Mouse (Mus musculus) cerebellum, postnatal 36 days (tissue): ENCODE results near the gene Arid3c.

ENCODE experiments used
- DNase-seq, 2 experiments: peaks; one replicate each; pipeline ENCODE4 v3.0.0; 2021 to 2022; ENCODE audit warnings: mixed read lengths in 2 of 2

The Arid3c gene

DNA sequence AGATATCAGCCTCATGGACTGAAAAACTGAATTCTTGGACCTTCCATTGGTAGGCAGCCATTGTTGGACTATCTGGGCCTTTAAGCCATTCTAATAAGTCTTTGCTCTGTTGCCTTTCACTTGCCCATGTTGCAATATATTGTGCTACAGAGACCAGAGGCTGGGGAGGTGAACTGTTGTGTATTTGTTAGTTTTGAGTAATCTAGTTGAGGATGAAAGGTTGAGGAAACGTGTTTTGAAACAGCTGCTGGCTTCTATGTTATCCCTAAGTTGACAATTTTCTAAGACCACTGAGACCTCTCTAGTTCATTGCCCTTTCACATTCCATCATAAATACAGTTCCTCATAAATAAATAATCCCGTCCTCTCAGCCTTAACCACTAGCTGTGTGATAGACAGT is 13.2 kb upstream of the Arid3c start:
- no peak for DNase-seq

DNA sequence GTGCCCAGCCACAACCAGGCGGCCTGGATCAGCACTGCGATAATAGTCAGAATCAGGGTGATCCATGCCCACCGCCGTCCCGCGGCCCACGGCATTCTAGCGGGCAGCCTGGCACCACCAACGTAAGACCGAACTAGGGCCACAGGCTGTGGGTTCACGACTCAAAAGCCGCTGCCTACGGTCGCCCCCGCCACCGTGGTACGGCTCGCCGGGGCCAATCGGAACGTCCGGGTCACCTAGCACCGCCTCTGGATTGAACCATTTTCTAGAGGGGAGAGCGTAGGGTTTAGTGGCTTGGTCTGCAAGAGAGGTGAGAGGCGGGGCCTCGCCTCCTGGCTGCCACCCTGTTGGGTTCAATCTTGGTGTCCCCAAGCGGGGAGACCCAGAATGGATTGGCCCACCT is 10.2 kb upstream of the Arid3c start:
- peak; percentile 93 to 94 for DNase-seq

DNA sequence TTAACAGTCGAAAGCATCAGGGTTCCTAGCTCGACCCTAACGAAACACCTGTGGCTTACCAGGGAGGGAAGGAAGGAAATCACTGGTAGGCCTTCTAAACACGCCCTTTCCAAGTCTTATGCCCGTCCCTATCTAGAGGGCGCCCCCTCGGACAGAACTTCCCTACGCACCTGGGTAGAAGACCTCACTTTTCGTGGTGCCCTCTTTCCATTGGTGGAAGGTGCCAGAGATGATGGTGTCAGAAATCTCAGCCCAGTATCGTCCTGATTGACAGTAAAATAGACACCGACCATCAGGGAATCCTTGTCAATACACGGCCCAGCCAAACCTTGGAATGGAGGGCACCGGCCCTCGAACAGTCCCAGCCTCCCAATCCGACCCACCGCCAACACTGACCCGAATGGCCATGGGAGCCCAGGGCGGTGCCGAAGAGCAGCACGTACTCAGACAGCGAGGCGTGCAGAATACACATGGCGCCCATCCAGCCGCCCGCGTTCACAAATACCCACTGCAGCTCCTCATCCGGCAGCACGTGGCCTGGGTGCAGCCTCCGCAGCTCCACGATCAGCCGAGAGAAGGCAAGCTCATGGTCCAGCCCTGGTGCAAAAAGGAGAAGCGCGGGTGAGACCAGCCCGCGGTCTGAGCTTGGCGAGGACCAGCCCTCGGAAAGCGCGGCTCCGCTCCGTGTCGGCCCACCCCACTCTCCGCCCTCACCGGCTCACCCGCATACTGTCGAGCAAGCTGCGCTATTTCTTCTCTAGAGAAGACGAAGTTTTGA is 9.6 kb upstream of the Arid3c start:
- DNase-seq, result peak; percentile 60 to 64

DNA sequence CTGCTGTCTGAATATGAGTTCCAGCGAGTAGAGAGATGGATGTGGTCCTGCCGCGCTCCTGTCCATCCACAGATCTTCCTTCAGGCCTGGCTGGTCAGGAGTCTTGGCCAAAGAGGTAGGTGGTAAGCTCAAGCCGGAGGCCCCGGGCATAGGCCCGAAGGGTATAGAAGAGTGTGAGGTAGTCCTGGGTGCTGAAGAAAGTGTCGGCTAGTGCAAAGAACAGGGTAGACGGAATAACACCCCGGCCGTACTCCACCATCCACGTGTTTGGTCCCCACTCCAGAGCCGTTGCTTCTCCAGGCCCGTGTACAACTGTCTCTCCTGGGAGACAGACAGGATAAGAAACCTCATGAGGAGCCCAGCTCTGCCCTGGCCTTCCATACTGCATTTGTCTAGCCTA is 8.3 kb upstream of the Arid3c start:
- no peak for DNase-seq

DNA sequence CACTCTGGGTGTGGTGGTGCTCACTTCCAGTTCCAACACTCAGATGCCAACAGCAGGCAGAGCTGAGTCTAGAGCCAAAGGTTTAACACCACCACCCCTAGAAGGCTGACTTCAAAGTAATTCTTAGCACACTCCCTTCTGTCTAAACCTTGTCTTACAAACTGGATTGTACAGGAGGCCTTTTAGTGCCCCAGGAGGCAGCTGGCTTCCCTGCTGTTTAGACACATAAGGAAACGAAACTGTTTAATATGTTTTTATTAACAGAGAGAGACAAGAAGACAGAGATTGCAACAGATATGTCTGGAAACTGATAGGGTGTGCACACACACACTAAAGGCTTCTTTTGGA is 7.3 kb upstream of the Arid3c start:
- no peak for DNase-seq

DNA sequence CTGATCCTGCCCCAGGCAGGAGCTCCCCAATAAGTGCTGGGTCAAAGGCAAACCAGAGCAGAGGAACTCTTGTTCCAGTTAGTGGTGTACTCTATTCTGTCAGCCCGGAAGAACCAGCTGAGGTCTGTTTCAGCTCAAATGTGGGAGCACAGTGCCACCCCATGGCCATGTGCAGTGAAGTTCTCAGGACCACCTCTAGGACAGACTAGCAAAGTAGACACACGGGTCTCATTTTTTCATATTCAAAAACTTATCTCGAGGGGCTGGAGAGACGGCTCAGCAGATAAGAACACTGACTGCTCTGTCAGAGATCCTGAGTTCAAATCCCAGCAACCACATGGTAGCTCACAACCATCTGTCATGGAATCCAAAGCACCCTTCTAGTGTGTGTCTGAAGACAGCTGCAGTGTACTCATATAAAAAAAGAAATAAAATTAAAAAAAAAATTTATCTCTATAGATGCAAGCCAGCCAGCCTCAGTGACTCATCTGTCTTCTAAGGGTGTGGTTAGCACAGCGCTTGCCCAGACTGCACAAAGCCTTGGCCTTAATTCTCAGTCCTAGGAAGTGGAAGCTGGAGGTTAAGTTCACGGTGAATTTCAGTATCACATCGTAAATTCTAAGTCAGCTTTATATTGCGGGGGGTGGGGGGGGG is 6.8 kb upstream of the Arid3c start:
- DNase-seq, result peak; percentile 72 to 76

DNA sequence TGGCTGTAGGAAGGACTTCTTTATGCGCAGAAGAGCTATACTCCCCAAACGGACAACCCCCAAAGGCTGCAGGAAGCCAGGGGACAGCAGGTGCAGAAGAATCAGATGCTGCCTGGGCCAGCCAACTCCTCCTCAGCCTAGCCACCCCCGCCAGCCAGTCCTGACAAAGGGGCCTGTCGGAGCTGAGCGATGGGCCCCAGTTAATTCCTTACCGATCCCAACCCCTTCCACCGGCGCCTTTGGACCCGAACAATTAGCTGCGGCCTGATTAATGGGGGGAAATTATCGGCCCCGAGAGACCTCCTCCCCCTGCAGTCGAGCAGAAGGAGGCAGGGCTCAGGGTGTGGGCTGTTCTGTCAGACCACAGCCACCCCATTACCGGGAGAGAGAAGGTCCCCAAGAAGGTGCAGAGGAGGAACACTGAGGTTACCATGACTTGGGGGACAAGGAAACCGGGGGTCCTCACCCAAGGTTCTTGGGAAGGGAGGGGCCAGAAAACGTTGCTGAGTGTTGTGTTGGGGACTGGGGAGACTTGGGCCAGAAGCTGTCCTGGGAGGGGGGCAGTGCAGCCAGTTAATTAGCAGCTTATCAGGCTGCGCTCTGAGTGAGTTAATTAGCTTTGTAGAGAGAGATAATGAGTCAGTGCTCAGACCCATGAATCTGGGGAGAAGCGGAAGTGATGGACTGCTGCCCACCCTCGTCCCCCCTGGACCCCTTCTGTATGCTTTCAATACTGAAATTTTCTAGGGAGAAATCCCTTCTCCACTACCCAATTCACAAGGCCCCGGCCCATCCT is 3.9 kb downstream of the Arid3c start:
- DNase-seq, result no peak

DNA sequence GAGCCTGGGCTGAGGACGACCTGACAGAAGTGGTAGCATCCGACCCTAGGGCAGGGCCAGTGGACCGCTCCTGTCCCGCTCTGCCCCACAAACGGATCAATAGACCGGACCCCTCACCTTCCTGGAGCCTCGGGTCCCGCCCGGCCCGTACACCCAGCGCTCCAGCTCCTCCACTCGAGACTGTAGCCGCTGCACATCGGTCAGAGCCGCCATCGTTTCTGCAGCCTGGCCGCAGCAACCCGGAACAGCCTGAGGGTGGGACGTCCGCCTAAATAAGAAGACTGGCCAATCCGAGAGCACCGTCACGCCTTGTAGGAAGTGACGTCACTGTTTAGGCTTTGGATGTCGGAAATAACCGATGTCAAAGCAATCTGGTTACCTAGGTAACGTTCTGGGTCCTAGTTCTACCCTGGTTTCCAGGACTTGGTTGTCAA is 8.0 kb downstream of the Arid3c start, which contains the start of gene Dctn3:
TSS of gene Dctn3 (minus strand) at position 253 of the 434 bp plus-strand sequence.
- DNase-seq, result peak; percentile 85 to 87

DNA sequence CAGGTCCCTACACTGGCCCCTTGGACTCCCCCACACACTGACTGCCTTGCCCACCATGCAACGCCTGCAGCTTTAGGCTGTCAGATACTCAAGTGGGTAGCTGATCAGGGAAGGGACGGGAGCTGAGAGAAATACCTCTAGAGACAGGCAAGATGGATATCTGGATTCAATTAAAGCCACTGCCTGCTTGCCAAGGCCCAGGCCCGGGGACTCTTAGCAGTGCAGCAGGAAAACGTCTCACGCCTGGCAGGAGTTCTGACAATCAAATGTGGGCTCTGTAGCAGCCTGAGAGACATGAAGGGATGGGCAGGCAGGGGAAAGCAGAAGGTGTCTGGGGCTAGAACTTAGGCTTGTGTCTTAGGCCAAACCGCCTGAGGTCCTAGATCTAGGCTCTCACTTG is 14.1 kb downstream of the Arid3c start:
- DNase-seq, result no peak

DNA sequence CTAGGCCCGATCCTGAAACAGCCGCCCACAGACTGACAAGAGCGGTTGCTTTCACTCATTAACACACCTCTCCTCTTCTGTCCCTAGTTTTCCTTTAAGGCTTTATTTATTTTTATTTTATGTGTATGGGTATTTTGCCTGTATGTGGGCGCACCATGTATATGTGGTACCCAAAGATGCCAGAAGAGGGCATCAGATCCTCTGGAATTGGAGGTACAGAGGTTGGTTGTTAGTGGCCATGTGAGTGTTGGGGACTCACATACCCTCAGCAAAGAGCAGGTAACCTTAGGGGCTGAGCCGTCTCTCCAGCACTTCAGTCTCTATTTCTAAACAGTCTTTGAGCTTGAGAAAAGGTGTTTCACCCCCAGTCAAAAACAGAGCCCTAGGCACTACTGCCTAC is 15.3 kb downstream of the Arid3c start:
- DNase-seq, result peak; percentile 47 to 69

DNA sequence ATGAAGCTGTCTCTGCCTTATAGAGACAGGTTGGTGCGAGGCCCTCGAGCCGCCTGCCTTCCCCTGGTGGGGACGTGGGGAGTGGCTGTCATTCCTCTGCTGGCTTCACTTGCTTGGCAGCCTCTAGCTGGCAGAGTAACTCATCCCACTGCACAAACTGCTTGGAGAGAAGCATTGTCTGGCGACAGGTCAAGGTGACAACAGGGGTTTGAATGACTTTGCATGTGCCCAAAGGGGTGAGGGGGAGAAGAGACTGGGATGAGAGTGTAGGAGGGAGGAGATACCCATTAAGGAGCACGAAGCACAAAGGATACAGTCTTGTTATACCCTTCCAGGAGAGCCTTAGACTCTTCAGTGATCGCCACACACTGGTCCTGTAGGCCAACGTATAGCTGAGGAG is 15.9 kb downstream of the Arid3c start:
- DNase-seq, result no peak

DNA sequence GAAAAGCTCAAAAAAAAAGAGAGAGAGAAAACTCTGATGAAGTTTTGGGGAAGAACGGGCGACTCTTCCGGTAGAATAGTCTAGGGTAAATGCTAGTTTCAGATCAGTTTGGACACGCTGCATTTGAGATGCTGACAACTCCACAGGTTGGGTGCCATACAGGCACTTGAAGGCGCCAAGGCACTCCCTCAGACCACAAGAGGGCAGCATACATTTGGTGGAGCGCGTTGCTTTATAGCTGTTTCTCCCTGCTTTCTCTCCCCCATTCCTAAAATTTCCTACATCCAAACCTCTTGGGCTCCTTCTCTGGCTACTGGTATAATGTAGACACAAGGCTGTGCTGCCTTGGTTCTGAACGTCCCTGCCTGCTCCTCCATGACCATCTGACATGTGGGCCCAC is 16.7 kb downstream of the Arid3c start:
- DNase-seq, result peak; percentile 73 to 81

DNA sequence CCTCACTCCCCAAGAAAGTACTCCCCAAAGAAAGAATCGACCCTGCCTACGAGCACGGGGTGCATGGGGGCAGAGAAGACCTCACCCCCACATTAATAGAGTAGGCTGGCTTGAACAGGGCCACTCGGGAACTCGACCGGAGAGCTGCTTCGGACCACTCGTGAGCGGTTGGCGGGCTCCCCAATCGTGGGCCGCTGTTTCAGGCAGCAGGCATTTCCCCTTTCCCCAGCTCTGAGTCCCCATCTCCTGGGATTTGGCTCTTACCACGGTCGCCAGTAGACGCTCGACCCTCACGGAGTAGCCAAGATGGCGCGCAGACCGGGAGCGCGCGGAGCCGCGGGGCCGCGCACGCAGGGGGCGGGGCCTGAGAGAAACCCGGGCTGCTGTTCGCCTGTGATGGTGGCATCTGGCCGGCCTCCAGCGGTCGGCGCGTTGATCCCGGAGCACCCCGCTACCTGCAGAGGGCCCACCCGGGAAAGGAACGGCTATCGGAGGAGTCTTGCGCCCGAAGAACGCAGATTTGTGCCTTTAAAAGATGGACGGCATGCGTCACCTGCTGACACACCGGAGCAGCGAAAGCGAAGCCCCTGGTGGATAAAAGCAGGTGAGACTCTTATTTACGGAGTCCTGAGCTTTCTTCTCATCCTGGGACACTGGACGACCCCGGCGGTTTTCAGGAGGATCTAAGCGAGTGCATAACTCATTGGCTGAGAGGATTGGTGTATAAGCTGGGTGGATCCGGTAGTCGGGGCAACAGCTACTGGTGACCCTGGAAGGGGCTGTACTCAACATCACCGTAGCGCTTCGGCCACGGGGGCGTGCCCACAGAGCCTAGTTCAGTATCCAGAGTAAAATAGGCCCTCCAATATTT is 17.5 kb downstream of the Arid3c start, which contains the start of gene Rpp25l:
TSS of gene Rpp25l (minus strand) at position 338 of the 871 bp plus-strand sequence.
- DNase-seq, result peak; percentile 87 to 88

DNA sequence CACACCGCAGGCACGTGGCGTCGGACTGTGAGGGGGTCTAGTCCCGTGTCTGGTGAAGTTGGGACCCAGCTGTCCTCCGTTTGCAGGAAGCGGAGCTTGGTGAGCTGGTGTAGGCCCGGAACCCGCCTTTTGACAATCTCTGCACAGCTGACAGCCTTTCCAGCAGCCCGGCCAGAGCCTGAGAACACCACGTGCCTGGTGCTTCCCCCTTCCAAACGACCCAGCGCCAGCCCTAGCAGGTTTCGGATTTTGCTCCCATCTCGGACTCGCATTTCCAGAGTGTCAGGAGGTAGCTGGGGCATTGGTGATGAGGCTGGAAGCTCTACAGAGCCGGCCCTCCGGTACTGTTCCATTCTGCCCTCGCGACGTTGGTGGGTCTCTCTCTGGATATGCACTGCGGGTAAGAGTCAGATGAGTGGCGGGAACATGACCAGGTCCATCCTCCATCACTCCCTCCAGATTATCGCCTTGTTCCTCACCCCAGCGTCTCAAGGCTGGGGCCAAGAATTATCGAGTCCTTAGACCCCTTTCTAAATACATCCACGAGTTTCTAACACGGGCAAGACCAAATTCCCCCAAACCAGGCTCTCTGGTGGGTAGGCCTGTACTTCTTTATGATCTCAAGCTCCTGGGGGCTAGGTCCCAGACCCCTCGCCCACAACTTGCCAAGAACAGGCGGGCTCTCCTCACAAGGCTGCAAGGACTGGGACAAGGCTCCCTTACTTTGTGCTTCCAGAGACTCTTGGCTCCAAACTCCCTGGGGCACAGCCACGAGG is 18.3 kb downstream of the Arid3c start:
- DNase-seq, result no peak

DNA sequence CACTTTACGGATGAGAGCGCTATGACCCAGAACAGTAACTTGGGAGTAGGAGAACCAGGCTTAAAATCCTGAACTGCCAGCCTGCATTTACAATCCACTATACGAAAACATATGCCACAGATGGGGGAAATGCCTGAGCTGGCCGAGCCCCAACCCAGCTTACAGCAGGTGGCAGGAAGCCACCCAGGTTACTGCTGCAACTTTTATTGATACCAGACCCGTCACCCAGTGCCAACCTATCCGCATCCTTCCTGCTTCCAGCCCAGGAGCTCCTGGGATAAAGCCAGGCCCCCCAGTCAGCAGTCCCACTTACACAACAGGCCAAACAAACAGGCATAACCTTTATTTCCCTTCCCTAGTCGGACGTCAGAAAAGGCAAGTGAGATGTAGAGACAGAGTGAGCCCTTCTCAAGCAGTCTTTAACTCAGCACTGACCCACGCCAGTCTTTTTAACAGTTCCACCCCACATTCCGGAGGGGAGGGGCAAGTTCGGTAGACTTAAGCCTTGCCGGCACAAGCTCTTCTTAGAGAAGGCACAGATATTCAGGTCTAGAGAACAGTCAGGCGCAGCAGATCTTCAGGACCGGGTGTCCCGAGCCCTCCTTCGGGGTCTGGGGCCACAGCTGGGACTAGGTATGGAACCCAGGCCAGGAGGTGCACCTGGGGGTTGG is 19.1 kb downstream of the Arid3c start:
- peak; percentile 46 to 55 for DNase-seq

DNA sequence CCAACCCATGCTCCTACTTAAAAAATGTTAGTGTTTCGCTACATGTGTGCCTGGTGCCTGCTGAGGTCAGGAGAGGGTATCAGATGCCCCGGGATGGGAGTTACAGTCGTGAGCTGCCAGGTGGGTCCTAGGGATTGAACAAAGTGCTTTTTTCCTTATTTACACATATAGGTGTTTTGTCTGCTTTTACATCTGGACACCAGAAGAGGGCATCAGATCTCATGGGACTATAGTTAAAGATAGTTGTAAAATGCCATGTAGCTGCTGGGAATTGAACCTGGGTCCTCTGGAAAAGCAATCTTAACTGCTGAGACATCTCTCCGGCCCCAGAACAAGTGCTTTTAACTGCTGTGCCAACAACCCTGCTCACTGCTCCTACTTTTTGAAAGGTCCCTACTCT is 20.7 kb downstream of the Arid3c start:
- DNase-seq, result no peak

DNA sequence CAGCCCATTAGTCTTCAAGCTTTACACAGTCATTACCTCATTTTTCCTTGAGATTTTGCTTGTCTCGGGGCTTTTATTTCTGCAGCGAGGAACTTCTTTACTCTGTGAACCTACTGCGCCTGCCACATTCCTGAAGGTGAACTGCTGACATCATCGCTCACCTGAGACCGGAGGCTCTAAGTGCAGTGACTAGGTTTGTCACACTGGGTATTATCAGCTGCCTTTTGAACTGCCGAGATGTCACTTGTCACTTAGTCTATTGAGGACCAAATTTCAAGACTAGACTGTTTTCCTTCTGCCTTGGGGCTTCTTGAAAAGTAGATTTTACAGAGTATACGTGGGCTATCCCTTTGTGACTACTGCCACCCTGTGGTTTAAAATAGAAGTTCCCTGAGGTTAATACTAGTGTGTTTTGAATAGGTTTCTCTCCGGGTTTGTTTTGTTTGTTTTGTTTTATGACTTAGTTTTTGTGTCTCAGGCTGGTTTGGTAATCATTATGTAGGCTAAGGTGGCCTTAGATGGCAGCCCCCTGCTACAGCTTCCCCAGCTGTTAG is 22.7 kb downstream of the Arid3c start:
- peak in 1 of 2 experiments; percentile 47 for DNase-seq

DNA sequence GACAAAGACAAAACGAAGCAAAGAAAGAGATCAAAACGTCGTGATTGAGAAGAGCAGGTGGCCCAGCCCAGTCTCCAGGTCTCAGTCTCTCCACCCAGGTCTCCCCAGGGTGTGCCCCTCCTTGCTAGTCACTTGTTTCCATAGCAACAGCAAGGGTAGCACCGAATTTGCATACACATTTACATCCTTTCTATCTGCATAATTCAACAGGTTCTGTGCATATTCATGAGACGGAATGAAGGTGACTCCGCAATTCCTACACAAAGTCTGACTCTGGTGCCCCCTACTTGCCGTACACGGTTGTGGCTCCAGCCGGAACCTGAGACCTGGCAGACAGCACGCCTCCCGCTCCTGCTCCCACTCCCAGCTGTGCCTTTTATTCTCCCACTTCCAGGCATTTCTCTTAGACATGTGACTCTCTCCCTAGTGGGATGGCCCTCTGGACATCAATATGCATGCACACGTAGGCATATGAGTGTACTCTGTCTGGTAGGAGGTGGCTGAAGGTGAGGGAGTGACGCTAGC is 23.9 kb downstream of the Arid3c start:
- peak; percentile 77 to 79 for DNase-seq

DNA sequence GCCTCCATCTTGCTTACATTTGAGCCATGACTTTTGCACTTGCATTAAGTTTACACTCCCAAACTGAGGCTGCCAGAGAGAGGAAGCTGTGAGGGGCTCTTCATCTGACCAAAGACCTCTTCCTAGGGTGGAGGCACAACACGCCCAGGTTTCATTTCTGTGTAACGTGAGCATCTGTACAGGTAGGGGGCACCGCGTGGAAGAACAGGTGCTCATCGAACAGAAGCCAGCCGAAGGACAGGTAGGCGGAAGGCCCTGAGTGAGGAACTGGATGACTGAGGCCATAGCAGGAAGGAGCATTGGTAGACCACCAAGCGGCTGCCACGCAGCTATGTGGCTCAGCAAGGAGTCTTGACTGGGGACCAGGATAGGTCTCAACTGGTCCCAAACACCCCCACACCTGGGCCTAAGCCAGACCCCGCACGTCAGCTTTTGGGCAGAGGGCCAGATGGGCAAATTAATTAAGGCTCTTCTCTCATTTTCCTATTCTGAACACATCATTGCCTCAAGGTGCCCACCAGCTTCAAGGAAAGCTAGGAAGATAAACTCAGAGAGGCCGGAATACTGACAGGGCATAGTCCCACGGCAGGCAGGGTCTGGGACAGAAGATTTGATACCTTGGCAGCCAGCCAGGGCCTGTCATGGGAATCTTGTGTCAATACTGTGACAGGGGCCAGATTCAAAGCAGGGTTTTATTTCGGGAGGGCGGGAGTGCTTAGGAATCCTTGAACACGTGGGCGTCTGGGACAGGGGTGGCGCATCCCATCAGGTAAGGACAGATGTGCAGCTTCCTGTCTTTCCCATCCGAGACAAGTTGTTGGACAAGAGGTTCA is 24.8 kb downstream of the Arid3c start:
- no peak for DNase-seq

DNA sequence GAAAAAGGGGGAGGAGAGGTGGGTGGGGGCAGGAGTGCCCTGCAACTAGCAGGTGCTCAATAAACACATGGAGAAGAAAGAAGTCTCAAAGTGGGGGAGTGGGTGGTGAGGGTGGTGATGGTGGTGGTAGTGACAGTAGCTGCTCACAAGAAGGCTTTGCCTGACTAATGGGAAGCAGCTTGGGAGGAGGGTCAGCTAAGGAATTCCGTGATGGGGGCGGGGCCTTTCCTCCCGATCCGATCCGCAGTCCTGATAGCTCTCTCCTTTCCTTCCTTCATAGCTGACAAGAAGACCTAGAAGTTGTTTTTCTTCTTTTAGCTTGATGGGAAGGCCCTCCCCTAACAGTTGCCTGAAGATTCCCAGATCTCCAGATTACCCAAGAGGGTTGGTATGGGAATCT is 26.3 kb downstream of the Arid3c start:
- no peak for DNase-seq
